Mouse (Mus musculus) retina, postnatal 1 day (tissue): ENCODE data around the gene Trim17.

Experiments
- DNase-seq: peaks from one replicate; pipeline ENCODE4 v3.0.0-alpha.2; 2012

Gene Trim17

GRCm38 (mm10) chr11:58954420-58955142 is at the start of gene Trim17, which contains the start of gene Hist3h2a:
Trim17 (plus strand) TSS chr11:58954685.
Hist3h2a (plus strand) TSS chr11:58954685.
- peak; percentile 99 for DNase-seq

- peak; percentile 81 for DNase-seq
These were observed 49.6 kb upstream of the Trim17 start for GRCm38 (mm10) chr11:58904838-58905237.

GRCm38 (mm10) chr11:58913776-58914175 is 40.7 kb upstream of the Trim17 start:
- DNase-seq = no peak

- peak; percentile 76 for DNase-seq
These were observed 39.9 kb upstream of the Trim17 start for GRCm38 (mm10) chr11:58914461-58915028.

- peak; percentile 73 for DNase-seq
These were observed 37.4 kb upstream of the Trim17 start for GRCm38 (mm10) chr11:58916879-58917744.

- DNase-seq = no peak
These were observed 36.6 kb upstream of the Trim17 start, which contains the start of gene Btnl10 for GRCm38 (mm10) chr11:58917745-58918366. Btnl10 (plus strand) TSS chr11:58917908.

- no peak for DNase-seq
These were observed 35.7 kb upstream of the Trim17 start for GRCm38 (mm10) chr11:58918759-58919158.

- DNase-seq = no peak
These were observed 32.1 kb upstream of the Trim17 start for GRCm38 (mm10) chr11:58922420-58922819.

- DNase-seq = no peak
These were observed 27.8 kb upstream of the Trim17 start for GRCm38 (mm10) chr11:58926651-58927050.

GRCm38 (mm10) chr11:58927053-58927452 is 27.4 kb upstream of the Trim17 start:
- no peak for DNase-seq

- DNase-seq = peak; percentile 82
These were observed 26.5 kb upstream of the Trim17 start for GRCm38 (mm10) chr11:58927790-58928651.

GRCm38 (mm10) chr11:58929055-58929454 is 25.4 kb upstream of the Trim17 start:
- DNase-seq = no peak

GRCm38 (mm10) chr11:58929641-58930040 is 24.8 kb upstream of the Trim17 start:
- DNase-seq = no peak

- no peak for DNase-seq
These were observed 24.2 kb upstream of the Trim17 start for GRCm38 (mm10) chr11:58930254-58930653.

GRCm38 (mm10) chr11:58931576-58931975 is 22.9 kb upstream of the Trim17 start:
- no peak for DNase-seq

GRCm38 (mm10) chr11:58937909-58938308 is 16.6 kb upstream of the Trim17 start:
- peak; percentile 33 for DNase-seq

- peak; percentile 96 for DNase-seq
These were observed 16.0 kb upstream of the Trim17 start, which contains the start of gene Rnf187 for GRCm38 (mm10) chr11:58938322-58939087. Rnf187 (minus strand) TSS chr11:58938916.

GRCm38 (mm10) chr11:58939088-58939439 is 15.4 kb upstream of the Trim17 start:
- DNase-seq = no peak

- no peak for DNase-seq
These were observed 10.3 kb upstream of the Trim17 start for GRCm38 (mm10) chr11:58944136-58944535.

- DNase-seq = no peak
These were observed 7.2 kb upstream of the Trim17 start for GRCm38 (mm10) chr11:58947306-58947705.
